Mouse (Mus musculus) small intestine, adult 2 months (tissue): ENCODE measurements around the gene Olfr149. TPM values are rescaled to one million over a fixed set of nuclear protein-coding genes. Genes with fewer than 3 reads are reported as not detected.
"Not testable (repeated sequence)": the region's sequence is repeated elsewhere in the genome, so short reads cannot be mapped to it uniquely, and the experiment has no call there.

Experiments used
- H3K27ac ChIP-seq: fragments of 200-500 bp; 2 replicates; pipeline ENCODE4 v1.5.1; 2012; ENCODE audit warnings: low read depth, low read length, control low read depth, inconsistent platforms; ENCODE audit not compliant: insufficient read depth
- H3K27me3 ChIP-seq: fragments of 200-500 bp; 2 replicates; pipeline ENCODE4 v1.6.1; 2012; ENCODE audit warnings: mild to moderate bottlenecking, moderate library complexity, low read length, inconsistent platforms; ENCODE audit not compliant: control insufficient read depth, insufficient read depth
- H3K36me3 ChIP-seq: fragments of 200-500 bp; 2 replicates; pipeline ENCODE4 v1.6.1; 2012; ENCODE audit warnings: mild to moderate bottlenecking, low read length, control low read depth, inconsistent platforms; ENCODE audit not compliant: control insufficient read depth, insufficient read depth
- H3K4me1 ChIP-seq: fragments of 200-500 bp; 2 replicates; pipeline ENCODE4 v1.6.1; 2012; ENCODE audit warnings: low read length, inconsistent platforms, mixed read lengths; ENCODE audit not compliant: control insufficient read depth, insufficient read depth, insufficient read length
- H3K4me3 ChIP-seq: fragments of 200-500 bp; 2 replicates; pipeline ENCODE4 v1.5.1; 2012; ENCODE audit warnings: low read depth, mild to moderate bottlenecking, control low read depth, inconsistent platforms, low read length, moderate library complexity
- CTCF ChIP-seq: fragments of 200-500 bp; IDR thresholded peaks from 2 replicates; pipeline ENCODE4 v1.5.1; 2012; ENCODE audit warnings: low read depth, mild to moderate bottlenecking, control low read depth, inconsistent platforms, low read length, moderate library complexity, mixed read lengths; ENCODE audit not compliant: insufficient replicate concordance, insufficient read length; ENCODE audit errors: extremely low read depth
- POLR2A ChIP-seq: fragments of 200-500 bp; IDR thresholded peaks from 2 replicates; pipeline ENCODE4 v1.6.1; 2012; ENCODE audit warnings: low read depth, mild to moderate bottlenecking, control low read depth, inconsistent platforms, low read length, moderate library complexity
- WGBS: fragments of 180-500 bp; shearing (Covaris S2); methylation state at CpG from one replicate; pipeline ENCODE4 v1.1.7; 2018; 5-methylcytosine and 5-hydroxymethylcytosine counted together
- polyA plus RNA-seq: library from polyadenylated mRNA; depleted of rRNA; stranded (reverse); fragments of >200 nt; gene quantifications from 2 replicates; pipeline ENCODE4 v1.2.3, GENCODE M21; 2012; rRNA removed

Olfr149 gene
- not detected in 2 replicates for polyA plus RNA-seq

DNA sequence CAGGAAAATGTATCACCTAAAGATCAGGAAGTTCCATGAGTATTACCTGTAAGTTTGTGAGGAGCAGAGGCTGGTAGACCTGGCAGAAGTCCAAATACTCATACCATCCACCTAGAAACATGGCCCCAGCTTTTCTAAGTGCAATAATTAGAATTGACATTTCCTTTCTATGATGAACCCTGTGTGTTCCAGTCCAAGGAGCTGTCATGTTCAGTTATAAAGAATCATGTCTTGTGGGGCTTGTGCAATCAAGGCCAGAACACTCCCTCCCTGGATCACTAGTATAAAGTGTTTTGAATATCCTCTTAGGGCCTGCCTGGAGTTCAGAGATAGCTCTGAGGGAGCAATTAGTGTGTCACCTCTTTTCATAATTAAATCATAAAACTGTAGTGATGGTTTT is at the start of gene Olfr149:
TSS of gene Olfr149 (minus strand) at position 101 of the 400 bp plus-strand sequence.
- Histone ChIP-seq H3K4me3 (no peak within 1 kb of the TSS), H3K4me1 (no peaks in the 10 kb centered on the region), H3K27ac (no peak within 1 kb of the TSS), H3K36me3 (no peaks in the 10 kb centered on the region), H3K27me3 (no peaks in the 10 kb centered on the region)
- no peak for TF ChIP-seq POLR2A
- TF ChIP-seq CTCF, result no peak

DNA sequence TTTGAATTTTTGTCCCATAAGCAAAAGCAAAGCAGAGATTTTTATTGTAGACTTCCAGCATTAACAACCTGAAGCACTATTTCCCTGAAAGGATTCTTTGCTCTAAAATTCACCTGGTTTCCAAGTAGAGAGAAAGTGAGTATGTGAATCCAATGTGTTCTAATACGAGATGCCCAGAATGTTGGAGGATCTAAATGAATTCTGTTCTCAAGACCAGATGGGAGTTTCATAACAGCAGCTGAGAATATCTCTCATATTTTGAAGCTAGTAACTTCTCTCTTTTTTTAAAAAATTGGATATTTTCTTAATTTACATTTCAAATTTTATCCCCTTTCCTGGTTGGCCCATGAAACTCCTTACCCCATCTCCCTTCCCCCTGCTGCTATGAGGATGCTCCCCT is 39.5 kb upstream of the Olfr149 start:
- no peak overlapping the region for H3K4me3 ChIP-seq
- no peak for TF ChIP-seq POLR2A
- no peak for TF ChIP-seq CTCF

DNA sequence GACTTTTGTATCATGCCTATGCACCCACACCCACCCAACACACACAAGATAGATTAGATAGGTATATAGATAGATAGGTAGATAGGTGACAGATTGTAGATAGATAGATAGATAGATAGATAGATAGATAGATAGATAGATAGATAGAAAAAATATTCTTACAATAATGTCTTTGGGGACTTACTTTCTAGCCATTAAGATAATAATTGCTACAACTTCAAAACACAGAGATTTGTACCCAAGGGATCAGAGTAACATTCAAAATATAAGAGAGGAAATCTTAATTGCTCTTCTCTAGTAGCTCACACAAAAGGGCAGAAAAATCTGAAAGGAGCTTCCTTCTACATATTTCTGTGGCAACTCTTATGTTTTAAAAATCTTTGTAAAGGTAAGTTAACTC is 39.0 kb upstream of the Olfr149 start, which contains the start of gene Olfr967:
TSS of gene Olfr967 (plus strand) at position 301 of the 400 bp plus-strand sequence.
- H3K4me3 ChIP-seq, result no peak within 1 kb of the TSS
- TF ChIP-seq POLR2A (no peak), CTCF (no peak)
- no peaks in the 10 kb centered on the region for H3K27me3 ChIP-seq
- no peak within 1 kb of the TSS for H3K27ac ChIP-seq
- H3K4me1 ChIP-seq, result no peaks in the 10 kb centered on the region
- H3K36me3 ChIP-seq, result no peaks in the 10 kb centered on the region

More for the DNA sequence above, 39.5 kb upstream of the Olfr149 start:
- no peaks in the 10 kb centered on the region for H3K27me3 ChIP-seq
- no peaks in the 10 kb centered on the region for H3K36me3 ChIP-seq
- H3K4me1 ChIP-seq, result no peaks in the 10 kb centered on the region
- no peak overlapping the region for H3K27ac ChIP-seq
- WGBS, result 76% methylated on average over 1 of the region's 1 CpGs

DNA sequence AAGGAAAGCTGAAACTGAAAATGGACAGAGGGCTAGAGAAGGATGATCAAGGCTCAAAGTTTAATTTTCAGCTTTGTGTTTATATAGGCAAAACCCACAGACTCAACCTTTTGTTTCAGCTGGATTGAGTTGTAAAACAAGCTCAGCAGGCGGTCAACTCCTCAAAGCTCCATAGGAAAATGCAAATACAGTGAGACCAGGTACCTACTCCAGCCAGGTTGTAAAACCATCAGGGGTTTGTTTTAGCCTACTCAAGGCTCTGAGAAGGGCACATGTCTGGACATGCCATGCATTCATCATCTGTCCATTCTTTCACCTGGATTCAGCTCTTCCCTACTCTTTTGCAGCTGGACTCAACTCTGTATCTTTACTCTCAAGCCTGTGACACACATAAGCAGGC is 33.8 kb upstream of the Olfr149 start:
- Histone ChIP-seq H3K4me3 (no peak overlapping the region), H3K36me3 (no peaks in the 10 kb centered on the region), H3K27me3 (no peaks in the 10 kb centered on the region), H3K27ac (no peak overlapping the region), H3K4me1 (no peaks in the 10 kb centered on the region)
- WGBS, result 83% methylated on average over 1 of the region's 1 CpGs
- TF ChIP-seq CTCF, result no peak
- TF ChIP-seq POLR2A, result no peak

DNA sequence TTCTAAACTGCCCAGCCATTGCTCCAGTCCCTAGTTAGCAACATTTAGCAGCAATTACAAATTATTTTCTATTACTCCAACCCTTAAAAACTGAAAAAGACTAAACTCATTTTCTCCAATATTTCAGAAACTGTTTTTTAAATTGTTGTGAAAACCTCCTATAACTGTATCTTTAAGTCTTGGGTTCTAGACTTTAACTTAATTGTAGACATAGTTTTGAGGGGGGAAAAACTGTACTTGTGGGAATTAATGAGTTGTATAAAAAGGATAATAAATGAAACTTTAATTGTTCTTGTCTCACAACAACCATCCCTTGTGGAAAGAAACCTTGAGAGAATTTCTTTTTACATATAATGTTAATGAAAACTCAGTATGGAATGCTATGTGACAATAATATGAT is 23.8 kb upstream of the Olfr149 start, which contains the start of gene Olfr150:
TSS of gene Olfr150 (plus strand) at position 301 of the 400 bp plus-strand sequence.
- Histone ChIP-seq H3K27me3 (no peaks in the 10 kb centered on the region), H3K4me1 (no peaks in the 10 kb centered on the region), H3K36me3 (no peaks in the 10 kb centered on the region), H3K27ac (no peak within 1 kb of the TSS), H3K4me3 (no peak within 1 kb of the TSS)
- no peak for TF ChIP-seq CTCF
- TF ChIP-seq POLR2A, result no peak

DNA sequence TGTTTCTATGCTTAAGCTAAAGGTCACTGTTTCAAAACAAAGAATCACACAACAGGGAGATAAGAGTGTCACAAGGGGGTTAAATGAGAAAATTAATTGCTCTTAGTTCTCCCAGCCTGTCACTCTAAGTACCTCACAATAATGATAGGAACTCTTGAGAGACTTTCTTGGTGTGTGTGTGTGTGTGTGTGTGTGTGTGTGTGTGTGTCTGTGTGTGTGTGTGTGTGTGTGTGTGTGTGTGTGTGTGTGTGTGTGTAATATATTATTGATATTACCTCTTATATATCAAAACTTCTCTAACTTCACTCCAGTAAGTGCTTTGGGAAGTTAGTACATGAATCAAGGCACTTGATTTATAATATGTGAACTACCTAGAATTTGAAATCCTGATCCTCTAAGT is 4.1 kb upstream of the Olfr149 start, which contains the start of gene Olfr965:
TSS of gene Olfr965 (plus strand) at position 301 of the 400 bp plus-strand sequence.
- H3K4me1 ChIP-seq, result no peaks in the 10 kb centered on the region
- TF ChIP-seq POLR2A (no peak), CTCF (no peak)
- no peaks in the 10 kb centered on the region for H3K27me3 ChIP-seq
- H3K36me3 ChIP-seq, result no peaks in the 10 kb centered on the region
- no peak within 1 kb of the TSS for H3K4me3 ChIP-seq
- H3K27ac ChIP-seq, result no peak within 1 kb of the TSS

DNA sequence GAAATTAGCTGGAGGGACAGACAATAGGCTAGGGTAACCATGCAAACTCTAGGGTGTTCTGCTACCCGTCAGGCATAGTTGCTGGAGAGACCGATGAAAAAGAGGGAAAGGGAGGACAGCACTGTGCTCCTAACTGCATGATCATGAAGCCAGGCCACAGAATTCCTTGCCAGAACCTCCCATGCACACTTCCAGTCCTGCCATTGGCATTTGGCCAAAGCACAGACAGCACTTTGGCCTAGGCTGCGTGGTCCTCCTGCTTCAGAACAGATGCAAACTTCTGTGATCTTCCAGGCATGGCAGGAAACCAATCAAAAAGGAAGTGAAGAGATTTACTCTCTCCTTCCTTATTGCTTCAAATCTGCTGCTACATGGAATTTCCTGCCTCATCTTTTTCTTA is 2.0 kb upstream of the Olfr149 start:
- 55% methylated on average over 3 of the region's 3 CpGs for WGBS

DNA sequence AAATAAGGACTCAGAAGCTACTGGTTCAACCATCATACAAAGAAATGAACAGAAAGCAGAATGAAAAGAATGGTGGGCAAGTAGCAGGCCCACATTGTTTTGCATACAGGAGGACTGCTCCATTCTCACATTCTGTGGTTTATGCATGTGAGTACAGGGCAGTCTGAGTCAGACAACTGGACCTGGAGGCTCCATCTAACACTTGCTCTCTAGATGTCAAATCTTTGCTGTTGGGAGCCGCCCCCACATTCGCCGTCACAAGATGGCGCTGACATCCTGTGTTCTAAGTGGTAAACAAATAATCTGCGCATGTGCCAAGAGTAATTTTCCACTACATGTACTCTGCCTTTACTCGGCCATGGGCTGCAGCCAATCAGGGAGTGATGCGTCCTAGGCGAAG is 5.8 kb downstream of the Olfr149 start:
- not testable (repeated sequence) for H3K27me3 ChIP-seq, H3K4me1 ChIP-seq, H3K4me3 ChIP-seq, H3K36me3 ChIP-seq, H3K27ac ChIP-seq
- 84% methylated on average over 8 of the region's 8 CpGs for WGBS

More for the DNA sequence above, 2.0 kb upstream of the Olfr149 start:
- no peaks in the 10 kb centered on the region for H3K36me3 ChIP-seq
- H3K4me1 ChIP-seq, result no peaks in the 10 kb centered on the region
- TF ChIP-seq CTCF (no peak), POLR2A (no peak)
- no peak overlapping the region for H3K27ac ChIP-seq
- H3K27me3 ChIP-seq, result no peaks in the 10 kb centered on the region
- H3K4me3 ChIP-seq, result no peak overlapping the region
